ENCODE assay signal across 20 mouse cellular contexts in genomic region chr19:7081516-7082266, GRCm38 (mm10). TPM values are rescaled to one million over a fixed set of nuclear protein-coding genes. Genes with fewer than 3 reads are reported as not detected.
DNase-seq lines count a peak whose midpoint lies in the region; ATAC-seq lines count a peak whose summit lies in the region.
"Had no signal": no experiment of that assay in that cellular context is flagged by ENCODE, and none has a peak within 500 bp of the region (broad histone marks: within the 10 kb centered on the region; RNA-seq: fewer than 3 reads in every experiment).

No protein-coding gene starts in this region.

- H3K9ac ChIP-seq in forebrain, embryonic 16.5 days (replicated peaks; ENCODE audit: low read depth, low read length): no peak overlapping the region
- no peak overlapping the region for H3K9ac ChIP-seq in kidney, embryonic 16.5 days (replicated peaks; ENCODE audit: low read length)
- H3K9ac ChIP-seq: heart, embryonic 13.5 days; limb, embryonic 13.5 days; liver, embryonic 15.5 days; neural tube, embryonic 13.5 days had no signal

- no peaks in the 10 kb centered on the region for H3K9me3 ChIP-seq in forebrain, embryonic 10.5 days
- H3K9me3 ChIP-seq in forebrain, embryonic 16.5 days (ENCODE audit: control insufficient read depth, low read length): no peaks in the 10 kb centered on the region
- no peaks in the 10 kb centered on the region for H3K9me3 ChIP-seq in kidney, embryonic 16.5 days (ENCODE audit: low read length)
- H3K9me3 ChIP-seq: embryonic facial prominence, embryonic 10.5 days; heart, embryonic 13.5 days; limb, embryonic 13.5 days; liver, embryonic 15.5 days; neural tube, embryonic 13.5 days had no signal

- peak overlapping the region; percentile 17; the same call in 1 of the 2 replicates for H3K27ac ChIP-seq in forebrain, embryonic 10.5 days
- H3K27ac ChIP-seq in forebrain, embryonic 16.5 days (ENCODE audit: low read length): no peak overlapping the region
- 0 out of 2 replicates have a peak overlapping the region, but pooled peaks have one; percentile 5 for H3K27ac ChIP-seq in kidney, embryonic 16.5 days (ENCODE audit: low read length)
- H3K27ac ChIP-seq: embryonic facial prominence, embryonic 10.5 days; heart, embryonic 13.5 days; limb, embryonic 13.5 days; liver, embryonic 15.5 days; neural tube, embryonic 13.5 days had no signal

- no peak overlapping the region for H3K4me3 ChIP-seq in forebrain, embryonic 10.5 days
- no peak overlapping the region for H3K4me3 ChIP-seq in forebrain, embryonic 16.5 days (replicated peaks; ENCODE audit: low read length)
- no peak overlapping the region for H3K4me3 ChIP-seq in kidney, embryonic 16.5 days (ENCODE audit: low read length)
- H3K4me3 ChIP-seq: embryonic facial prominence, embryonic 10.5 days; heart, embryonic 13.5 days; limb, embryonic 13.5 days; liver, embryonic 15.5 days; neural tube, embryonic 13.5 days had no signal

- no peak for DNase-seq in forebrain, embryonic 10.5 days (ENCODE audit: extremely low spot score, low spot score)
- no peak for DNase-seq in kidney, postnatal 25 days
- DNase-seq in NIH3T3 (ENCODE audit: low read depth): peak; percentile 39
- peak; percentile 53 to 87 for DNase-seq in left cerebral cortex, postnatal 25 days (ENCODE audit: low spot score in 2 of 2)
- no peak for DNase-seq in gastrocnemius, adult 8-10 months (ENCODE audit: low spot score in 2 of 2)
- DNase-seq: cerebellum, postnatal 25 days; heart, postnatal 4 days; kidney, postnatal 14 days; lung, postnatal 10 days; thymus, postnatal 4 days had no signal

- H3K4me2 ChIP-seq in forebrain, embryonic 16.5 days (ENCODE audit: low read length): no peak overlapping the region
- H3K4me2 ChIP-seq in kidney, embryonic 16.5 days (replicated peaks; ENCODE audit: low read depth, low read length): no peak overlapping the region
- H3K4me2 ChIP-seq: heart, embryonic 13.5 days; limb, embryonic 13.5 days; liver, embryonic 15.5 days; neural tube, embryonic 13.5 days had no signal

- WGBS in forebrain, embryonic 10.5 days: 85% methylated on average over 7 of the region's 7 CpGs
- WGBS in forebrain, embryonic 16.5 days: 81% methylated on average over 7 of the region's 7 CpGs
- 28% methylated on average over 7 of the region's 7 CpGs for WGBS in kidney, embryonic 16.5 days

- intact Hi-C loops in left cerebral cortex, postnatal 25 days (cut with DNase I): loop anchor here (2.0 to 5.0 kb wide), 2 partner anchors 67 to 86 kb away; no protein-coding TSS in a partner anchor

- H3K27me3 ChIP-seq in forebrain, embryonic 10.5 days (ENCODE audit: poor library complexity, severe bottlenecking): peaks cover 76% of the 10 kb centered on the region
- H3K27me3 ChIP-seq in forebrain, embryonic 16.5 days (replicated peaks; ENCODE audit: control insufficient read depth, insufficient read depth, low read length): no peaks in the 10 kb centered on the region
- H3K27me3 ChIP-seq in kidney, embryonic 16.5 days (ENCODE audit: insufficient read depth, low read length): peaks cover 24% of the 10 kb centered on the region

- ATAC-seq in forebrain, embryonic 16.5 days: no peak
- peak; percentile 50 for ATAC-seq in kidney, embryonic 16.5 days (ENCODE audit: low FRiP score, low TSS enrichment)
- ATAC-seq: inflammation-experienced regulatory T-cells, adult 6 months had no signal

- H3K4me1 ChIP-seq in forebrain, embryonic 10.5 days: peaks cover 61% of the 10 kb centered on the region
- peaks cover 30% of the 10 kb centered on the region for H3K4me1 ChIP-seq in forebrain, embryonic 16.5 days (replicated peaks; ENCODE audit: control insufficient read depth, insufficient read depth, low read length)
- H3K4me1 ChIP-seq in kidney, embryonic 16.5 days (ENCODE audit: insufficient read depth, low read length): peaks cover 39% of the 10 kb centered on the region
- H3K4me1 ChIP-seq: liver, embryonic 15.5 days had no signal

- no peaks in the 10 kb centered on the region for H3K36me3 ChIP-seq in forebrain, embryonic 10.5 days (replicated peaks)
- no peaks in the 10 kb centered on the region for H3K36me3 ChIP-seq in forebrain, embryonic 16.5 days (ENCODE audit: control insufficient read depth, insufficient read depth)
- H3K36me3 ChIP-seq in kidney, embryonic 16.5 days (ENCODE audit: insufficient read depth, low read length): no peaks in the 10 kb centered on the region
- H3K36me3 ChIP-seq: embryonic facial prominence, embryonic 10.5 days; heart, embryonic 13.5 days; limb, embryonic 13.5 days; liver, embryonic 15.5 days; neural tube, embryonic 13.5 days had no signal

RNA-seq across cellular contexts. Expression of gene Flrt1, which starts 23.8 kb away (rescaled TPM):
- polyA plus RNA-seq in forebrain, embryonic 10.5 days (2016; fragmentation: Nextera tagmentation; extraction: Ambion mirVana): 4.0 and 4.8 TPM in 2 replicates
- 13.8 and 16.1 TPM in 2 replicates for polyA plus RNA-seq in forebrain, embryonic 16.5 days (2015; fragmentation: Nextera tagmentation; extraction: Ambion mirVana)
- 5.4 and 6.8 TPM in 2 replicates for polyA plus RNA-seq in kidney, embryonic 16.5 days (2015; fragmentation: Nextera tagmentation; extraction: Ambion mirVana)
- 10 to 100 TPM; 35.3 to 38.0 TPM for total RNA-seq in left cerebral cortex, postnatal 25 days (2021)
- 1 to 10 TPM in 3 of 4 experiments, under 1 TPM in 1; 0.83 to 2.9 (median 1.7) TPM for total RNA-seq in gastrocnemius, adult 8-10 months (2022)
- total RNA-seq: megakaryocyte-erythroid progenitor cell, adult 5-6 weeks had no signal

RNA-seq across cellular contexts. Expression of gene Macrod1, which starts 25.1 kb away (rescaled TPM):
- polyA plus RNA-seq in forebrain, embryonic 10.5 days (2016; fragmentation: Nextera tagmentation; extraction: Ambion mirVana): 3.7 and 3.9 TPM in 2 replicates
- 4.0 and 5.3 TPM in 2 replicates for polyA plus RNA-seq in forebrain, embryonic 16.5 days (2015; fragmentation: Nextera tagmentation; extraction: Ambion mirVana)
- 15.6 and 16.4 TPM in 2 replicates for polyA plus RNA-seq in kidney, embryonic 16.5 days (2015; fragmentation: Nextera tagmentation; extraction: Ambion mirVana)
- 10 to 100 TPM; 12.2 to 13.2 TPM for total RNA-seq in left cerebral cortex, postnatal 25 days (2021)
- 100 to 1,000 TPM; 279 to 336 (median 292) TPM for total RNA-seq in gastrocnemius, adult 8-10 months (2022)
- total RNA-seq: monocyte, adult 5-6 weeks had no signal

RNA-seq across cellular contexts. Expression of gene Stip1, which starts 41.9 kb away (rescaled TPM):
- polyA plus RNA-seq in forebrain, embryonic 10.5 days (2016; fragmentation: Nextera tagmentation; extraction: Ambion mirVana): 456 and 486 TPM in 2 replicates
- polyA plus RNA-seq in forebrain, embryonic 16.5 days (2015; fragmentation: Nextera tagmentation; extraction: Ambion mirVana): 246 and 247 TPM in 2 replicates
- 305 and 314 TPM in 2 replicates for polyA plus RNA-seq in kidney, embryonic 16.5 days (2015; fragmentation: Nextera tagmentation; extraction: Ambion mirVana)
- total RNA-seq in left cerebral cortex, postnatal 25 days (2021): 100 to 1,000 TPM; 191 to 206 TPM
- total RNA-seq in gastrocnemius, adult 8-10 months (2022): 10 to 100 TPM; 77.9 to 86.5 (median 81.8) TPM

Comparison
In these comparisons a context has a peak if more than half of its experiments do, and no peak if none do; other contexts are left out.
1. DNase-seq: peak in NIH3T3 (single experiment) and left cerebral cortex, postnatal 25 days (2 of 2); none in forebrain, embryonic 10.5 days (single experiment), kidney, postnatal 25 days (0 of 2) and gastrocnemius, adult 8-10 months (0 of 2).